Mouse (Mus musculus) CD4-positive helper T cell, adult 2 months (primary cell): ENCODE measurements around the gene Trrap.
A peak's percentile ranks its signal among the peaks of the same experiment; 100 is the strongest.

Source experiments
- DNase-seq: peaks from one replicate; pipeline ENCODE4 v3.0.0-alpha.2; 2012; ENCODE audit warnings: low read depth, missing footprints, low spot score

Gene Trrap

DNA sequence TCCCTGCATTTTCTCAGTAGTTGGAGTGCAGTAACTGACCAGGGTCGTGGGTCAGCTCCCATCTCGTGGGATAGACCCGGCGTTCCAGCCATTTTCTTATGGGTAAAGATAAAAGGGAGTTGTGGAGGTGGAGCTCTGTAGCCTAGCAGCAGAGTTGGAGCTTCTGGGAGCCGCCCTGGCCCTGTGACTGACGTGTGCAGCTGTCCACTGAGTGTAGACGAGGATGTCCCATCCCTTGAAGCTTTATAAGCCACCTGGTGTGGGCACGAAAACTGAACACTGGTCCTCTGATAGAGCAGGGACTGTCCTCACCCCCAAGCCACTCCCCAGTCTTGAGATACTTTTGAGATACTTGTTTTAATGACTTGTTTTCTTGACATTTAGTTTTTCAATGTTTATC, 13.1 kb downstream of the Trrap start:
- DNase-seq = no peak

DNA sequence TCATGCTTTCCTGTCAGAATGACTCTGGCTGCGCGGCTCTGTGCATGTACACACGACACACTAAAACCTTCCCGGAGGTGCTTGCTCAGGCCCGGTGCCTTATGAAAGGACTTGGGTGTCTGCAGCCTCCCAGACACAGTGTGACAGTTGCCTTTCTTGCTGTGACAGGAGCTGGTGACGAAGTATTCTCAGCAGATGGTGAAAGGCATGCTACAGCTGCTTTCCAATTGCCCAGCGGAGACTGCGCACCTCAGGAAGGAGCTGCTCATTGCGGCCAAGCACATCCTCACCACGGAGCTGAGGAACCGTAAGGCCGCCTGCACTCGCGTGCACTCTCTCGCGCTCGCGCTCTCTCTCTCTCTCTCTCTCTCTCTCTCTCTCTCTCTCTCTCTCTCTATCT, 18.9 kb downstream of the Trrap start:
- no peak for DNase-seq

DNA sequence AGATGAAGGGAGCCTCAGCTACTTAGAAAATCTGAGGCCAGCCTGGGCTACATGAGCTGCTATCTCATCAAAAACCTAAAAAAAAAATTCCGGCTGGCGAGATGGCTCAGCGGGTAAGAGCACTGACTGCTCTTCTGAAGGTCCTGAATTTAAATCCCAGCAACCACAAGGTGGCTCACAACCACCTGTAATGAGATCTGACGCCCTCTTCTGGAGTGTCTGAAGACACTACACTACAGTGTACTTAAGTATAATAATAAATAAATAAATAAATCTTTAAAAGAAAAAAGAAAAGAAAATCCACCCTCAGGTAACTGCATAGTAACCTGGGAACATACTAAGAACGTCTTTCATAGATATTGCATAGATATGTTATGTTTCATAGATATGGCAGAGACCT, 25.8 kb downstream of the Trrap start:
- no peak for DNase-seq

DNA sequence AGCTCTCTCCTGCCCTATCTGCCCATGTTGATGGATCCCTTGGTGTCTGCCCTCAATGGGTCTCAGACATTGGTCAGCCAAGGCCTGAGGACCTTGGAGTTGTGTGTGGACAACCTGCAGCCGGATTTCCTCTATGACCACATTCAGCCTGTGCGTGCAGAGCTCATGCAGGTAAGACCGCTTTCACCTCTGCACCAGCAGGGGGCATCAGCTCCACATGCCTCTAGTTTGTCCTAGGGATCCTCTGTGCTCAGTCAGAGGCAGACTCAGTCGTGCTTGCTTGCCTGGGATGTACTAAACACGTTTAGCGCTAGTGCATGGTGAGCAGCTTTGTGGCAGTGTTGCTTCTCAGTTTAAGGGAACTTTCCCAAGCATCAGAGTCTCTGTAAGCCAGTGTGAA, 27.2 kb downstream of the Trrap start:
- peak; percentile 19 for DNase-seq

DNA sequence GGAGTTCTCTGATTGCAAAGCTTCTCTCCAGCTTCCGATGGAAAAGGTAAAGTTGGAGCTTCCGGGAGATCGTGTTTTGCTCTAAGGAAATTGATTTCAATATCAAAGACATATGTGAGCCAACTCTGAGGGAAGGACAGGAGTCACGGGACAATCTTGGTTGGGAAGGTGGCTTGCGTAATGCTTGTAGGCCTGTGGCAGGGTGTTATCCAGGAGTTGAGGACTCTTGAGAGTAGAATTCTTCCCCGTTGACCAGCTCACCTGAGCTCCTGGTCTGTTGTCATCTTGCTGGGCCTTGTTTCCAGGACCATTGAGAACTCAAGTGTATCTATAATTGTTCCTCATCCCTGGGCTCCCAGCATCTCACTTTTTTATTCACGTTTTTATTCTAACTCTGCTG, 29.6 kb downstream of the Trrap start:
- DNase-seq = no peak

DNA sequence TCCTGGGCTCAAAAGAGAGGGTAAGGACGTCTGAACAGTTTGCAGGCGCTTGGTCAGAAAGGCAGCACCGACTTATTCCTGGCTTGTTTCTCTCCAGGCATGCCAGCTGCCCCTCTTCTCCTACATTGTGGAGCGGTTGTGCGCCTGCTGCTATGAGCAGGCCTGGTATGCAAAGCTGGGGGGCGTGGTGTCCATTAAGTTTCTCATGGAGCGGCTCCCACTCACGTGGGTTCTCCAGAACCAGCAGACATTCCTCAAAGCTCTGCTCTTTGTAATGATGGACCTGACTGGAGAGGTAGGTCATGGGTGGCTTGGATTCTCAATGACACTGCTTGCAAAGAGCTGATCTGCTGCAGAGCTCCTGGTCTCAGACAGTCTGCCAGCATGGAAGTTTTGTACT, 35.5 kb downstream of the Trrap start:
- no peak for DNase-seq

DNA sequence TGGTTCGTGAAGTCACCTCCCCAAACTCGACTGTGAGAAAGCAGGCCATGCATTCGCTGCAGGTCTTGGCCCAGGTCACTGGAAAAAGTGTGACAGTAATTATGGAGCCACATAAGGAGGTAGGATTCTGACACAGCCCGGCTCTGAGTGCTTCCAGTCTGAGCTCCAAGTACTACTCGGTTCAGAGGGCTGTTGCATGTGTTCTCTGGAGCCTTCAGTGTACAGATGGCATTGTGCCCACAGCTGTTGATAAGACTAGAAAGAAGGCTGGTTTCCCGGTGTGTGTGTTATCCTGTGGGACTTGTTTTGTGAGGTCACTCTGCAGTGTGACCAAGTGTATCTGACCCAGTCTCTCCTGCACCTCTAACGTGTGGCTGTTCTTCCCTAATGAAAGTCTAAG, 36.6 kb downstream of the Trrap start:
- DNase-seq = no peak

DNA sequence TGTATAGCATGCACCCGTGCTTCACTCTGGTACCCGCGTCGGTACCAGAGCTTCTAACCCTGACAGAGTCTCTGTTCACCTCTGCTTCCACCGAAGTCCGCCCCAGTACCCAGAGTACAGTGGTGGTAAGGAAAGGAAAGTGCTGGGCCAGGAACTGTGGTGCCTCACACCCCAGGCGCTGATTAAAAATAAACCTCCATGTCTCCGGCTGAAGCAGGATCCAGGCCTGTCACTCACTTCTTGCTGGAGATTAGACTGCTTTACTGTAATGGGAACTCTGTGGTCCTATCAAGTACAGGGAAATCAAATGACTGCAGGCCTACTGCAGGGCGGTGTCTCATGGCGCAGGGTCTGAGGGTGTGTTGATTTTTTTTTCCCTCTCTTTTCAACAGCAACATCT, 39.4 kb downstream of the Trrap start:
- no peak for DNase-seq

DNA sequence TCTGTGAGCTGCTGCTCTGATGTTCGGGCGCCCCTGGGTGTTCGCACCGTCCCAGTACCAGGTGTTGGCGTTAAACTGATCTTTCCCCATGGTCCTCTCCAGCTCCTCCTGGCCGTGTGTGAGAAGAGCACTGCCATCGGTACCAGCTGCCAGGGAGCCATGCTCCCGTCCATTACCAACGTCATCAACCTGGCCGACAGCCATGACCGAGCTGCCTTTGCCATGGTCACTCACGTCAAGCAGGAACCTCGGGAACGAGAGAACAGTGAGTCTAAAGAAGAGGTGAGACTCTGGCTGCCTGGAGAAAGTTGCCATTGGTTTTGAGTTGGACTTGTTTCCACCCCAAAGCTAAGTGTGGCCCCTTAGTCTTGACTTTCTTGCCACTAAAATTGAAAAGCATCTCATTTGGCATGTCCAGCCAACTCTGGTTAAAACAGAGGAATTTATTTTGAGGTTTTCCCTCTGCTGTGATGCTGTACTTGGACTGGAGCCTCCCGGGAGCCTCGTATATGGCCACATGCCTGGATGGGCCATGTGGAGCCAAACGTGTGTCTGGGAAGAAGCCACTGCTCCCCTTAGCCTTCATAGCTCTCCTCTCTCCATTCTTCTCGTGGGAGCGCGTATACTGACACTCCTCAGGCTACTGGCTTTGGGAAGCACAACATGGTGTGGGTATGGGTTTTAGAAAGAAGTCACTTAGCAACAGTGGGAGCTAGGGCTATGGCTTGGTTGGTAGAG, 61.0 kb downstream of the Trrap start:
- no peak for DNase-seq

DNA sequence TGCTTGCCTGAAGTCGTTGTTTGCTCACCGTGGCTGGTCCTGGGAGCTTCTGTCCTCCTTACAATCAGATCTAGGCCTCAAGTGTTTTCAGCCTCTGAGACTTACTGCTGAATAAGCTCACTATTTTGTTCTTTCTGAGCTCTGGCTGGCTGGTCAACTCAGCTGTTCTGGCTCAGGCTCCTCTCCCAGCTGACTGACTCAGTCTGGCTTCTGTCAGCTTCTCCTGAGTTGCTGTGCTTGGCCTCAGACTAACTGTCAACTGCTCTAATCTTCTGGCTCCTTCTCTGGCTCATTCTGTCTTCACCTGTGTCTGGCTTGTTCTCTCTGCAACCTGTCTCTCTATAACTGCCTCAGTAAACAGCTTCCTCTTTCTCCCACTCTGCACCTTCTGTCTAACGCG, 62.1 kb downstream of the Trrap start:
- DNase-seq = no peak

DNA sequence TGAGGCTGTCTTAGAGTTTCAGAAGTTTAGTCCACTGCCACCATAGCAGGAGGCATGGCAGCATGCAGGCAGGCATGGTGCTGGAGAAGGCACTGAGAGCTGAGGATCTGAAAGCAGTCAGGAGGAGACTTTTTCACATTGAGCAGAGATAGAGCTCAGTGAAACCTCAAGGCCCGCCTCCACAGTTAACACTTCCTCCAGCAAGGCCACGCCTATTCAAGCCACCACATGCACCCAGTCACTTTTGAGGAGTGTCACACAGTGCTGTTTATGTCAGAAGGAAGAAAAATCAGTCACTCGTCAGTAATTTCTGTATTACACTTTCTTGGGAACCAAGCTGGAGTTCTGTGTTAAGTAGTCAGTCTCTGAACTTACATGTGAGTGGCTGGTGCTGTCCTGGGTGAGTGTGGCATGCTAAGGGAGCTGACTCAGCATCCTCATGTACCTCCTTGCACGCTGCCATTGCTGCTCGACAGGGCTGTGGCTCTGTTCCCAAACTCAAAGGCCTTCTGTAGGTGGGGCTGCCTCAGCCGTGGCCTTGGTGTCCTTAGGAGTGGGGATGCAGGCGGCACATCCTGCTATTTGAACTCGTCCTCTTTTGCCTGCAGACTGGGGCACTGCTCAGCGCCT, 64.4 kb downstream of the Trrap start:
- no peak for DNase-seq

DNA sequence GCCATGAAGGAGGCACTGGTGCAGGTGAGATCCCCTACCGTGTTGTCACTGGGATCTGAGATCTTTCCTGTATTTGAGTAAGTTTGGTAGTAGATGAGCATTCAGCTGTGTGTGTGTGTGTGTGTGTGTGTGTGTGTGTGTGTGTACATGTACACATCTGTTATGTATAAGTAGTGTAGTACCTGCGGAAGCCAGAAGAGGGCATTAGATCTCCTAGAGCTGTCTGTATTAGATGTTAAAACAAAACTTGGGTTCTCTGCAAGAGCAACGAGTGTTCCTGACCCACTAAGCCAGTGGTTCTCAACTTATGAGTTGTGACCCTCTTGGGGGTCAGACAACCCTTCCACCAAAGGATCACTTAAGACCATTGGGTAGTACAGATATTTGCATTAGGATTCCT, 68.6 kb downstream of the Trrap start:
- peak; percentile 20 for DNase-seq

DNA sequence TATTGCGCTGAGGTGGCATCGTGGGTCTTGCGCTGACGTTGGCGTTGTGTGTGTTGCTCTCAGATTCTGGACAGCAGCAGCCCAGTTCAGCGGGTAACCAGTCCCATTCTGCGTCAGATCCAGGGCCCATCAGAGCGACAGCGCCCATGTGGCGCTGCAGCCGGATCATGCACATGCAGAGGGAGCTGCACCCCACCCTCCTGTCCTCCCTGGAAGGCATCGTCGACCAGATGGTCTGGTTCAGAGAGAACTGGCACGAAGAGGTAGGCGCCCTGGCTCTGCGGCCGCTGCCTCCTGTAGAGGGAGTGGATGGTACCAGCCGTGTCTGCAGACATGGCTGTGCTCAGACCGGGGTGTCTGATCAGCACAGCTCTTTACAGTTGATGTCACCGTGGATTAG, 77.8 kb downstream of the Trrap start:
- no peak for DNase-seq

DNA sequence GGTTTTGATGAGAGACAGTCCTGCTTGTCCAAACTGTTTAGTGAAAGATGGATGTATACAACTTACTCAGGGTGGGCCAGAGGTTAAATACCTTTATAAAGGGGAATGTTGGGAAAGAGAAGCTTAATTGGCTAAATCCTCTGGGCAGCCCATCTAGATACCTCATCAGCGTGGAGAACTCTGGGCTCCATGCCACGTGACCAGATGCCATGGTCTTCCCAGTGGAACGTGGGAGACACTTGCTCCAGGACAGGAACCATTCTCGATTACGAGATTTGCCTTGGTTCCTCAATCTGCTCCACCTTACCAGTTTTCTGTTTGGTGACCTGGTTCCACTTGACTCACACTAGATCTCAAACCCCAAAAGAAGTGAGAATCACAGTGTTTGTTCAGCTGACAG, 81.2 kb downstream of the Trrap start:
- DNase-seq = no peak

DNA sequence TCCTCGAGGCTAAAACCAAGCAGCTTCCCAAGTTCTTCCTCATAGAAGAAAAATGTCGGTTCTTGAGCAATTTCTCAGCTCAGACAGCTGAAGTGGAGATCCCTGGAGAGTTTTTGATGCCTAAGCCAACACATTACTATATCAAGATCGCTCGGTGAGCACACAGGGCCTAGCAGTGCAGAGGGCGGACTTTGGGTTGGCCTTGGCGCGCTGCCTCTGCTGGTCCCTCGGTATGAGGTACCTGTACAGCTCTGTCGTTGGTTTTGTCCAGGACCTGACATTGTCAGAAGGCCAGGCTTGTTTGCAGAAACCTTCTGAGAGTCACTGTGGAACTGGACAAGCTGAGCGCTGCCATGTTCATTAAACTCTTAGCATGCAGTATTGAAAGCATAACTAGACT, 82.4 kb downstream of the Trrap start:
- DNase-seq = no peak

DNA sequence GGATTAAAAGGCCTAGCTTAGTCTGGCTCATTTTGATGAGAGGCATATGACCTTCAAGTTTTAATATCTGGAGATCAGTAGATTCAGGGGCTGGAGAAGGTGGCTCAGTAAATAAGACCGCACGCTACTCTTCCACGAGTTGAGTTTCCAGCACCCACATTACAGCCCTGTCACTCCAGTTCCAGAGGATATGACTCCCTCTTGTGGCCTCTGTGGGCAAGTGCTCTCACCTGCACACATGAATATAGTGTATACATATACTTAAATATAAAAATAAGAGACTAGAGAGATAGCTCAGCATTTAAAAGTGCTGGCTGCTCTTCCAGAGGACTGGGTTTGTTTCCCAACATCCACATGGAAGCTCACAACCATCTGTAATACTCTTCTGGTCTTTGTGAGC, 84.3 kb downstream of the Trrap start:
- DNase-seq = no peak

DNA sequence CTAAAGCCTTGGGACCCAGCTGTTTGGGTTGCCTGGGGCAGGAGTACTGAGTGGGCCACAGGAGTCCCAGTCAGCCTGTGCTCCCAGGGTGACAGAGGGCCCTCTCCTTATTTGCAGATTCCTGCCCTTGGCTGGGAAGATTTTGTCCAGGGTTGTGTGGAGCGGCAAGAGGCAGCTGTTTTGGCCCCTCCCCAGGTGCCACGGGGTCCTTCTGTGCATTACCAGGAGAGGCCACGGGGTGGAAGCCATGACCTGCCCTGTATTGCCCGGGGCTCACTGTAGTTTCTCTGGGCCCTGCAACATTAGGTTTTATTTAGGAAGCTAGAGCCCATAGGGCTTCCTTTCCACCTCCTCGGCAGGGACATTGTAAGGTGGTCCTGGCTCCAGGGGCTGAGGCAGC, 86.4 kb downstream of the Trrap start:
- DNase-seq = no peak

DNA sequence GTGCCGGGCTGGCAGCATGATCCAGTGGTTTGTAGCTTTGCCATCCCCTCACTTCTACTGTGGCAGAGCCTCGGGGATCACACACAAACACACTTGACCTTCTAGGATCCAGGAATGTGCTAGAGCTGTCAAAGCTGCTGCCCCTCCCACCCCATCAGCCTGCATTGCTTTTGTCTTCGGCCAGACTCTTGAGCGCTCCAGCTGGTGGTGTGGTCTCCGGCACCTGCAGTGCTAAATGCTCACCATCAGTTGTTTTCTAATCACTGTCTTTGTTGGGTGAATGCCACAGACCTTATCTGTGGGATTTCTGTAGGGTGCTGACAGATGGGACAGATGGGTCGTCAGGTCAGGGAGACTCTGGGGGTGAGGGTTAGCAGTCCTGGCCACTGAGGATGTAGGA, 88.4 kb downstream of the Trrap start:
- no peak for DNase-seq

DNA sequence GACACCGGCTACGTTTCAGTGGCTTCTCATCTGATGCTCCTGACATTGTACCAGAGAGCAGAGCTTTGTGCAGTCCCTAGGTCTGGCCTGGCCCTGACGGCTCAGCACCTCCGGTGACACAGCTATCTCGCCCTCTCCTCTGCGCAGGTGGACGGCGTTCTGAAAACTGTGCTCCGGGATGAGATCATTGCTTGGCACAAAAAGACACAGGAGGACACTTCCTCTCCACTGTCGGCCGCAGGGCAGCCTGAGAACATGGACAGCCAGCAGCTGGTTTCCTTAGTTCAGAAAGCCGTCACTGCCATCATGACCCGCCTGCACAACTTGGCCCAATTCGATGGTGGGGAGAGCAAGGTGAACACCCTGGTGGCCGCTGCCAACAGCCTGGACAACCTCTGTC, 91.0 kb downstream of the Trrap start:
- DNase-seq = no peak

DNA sequence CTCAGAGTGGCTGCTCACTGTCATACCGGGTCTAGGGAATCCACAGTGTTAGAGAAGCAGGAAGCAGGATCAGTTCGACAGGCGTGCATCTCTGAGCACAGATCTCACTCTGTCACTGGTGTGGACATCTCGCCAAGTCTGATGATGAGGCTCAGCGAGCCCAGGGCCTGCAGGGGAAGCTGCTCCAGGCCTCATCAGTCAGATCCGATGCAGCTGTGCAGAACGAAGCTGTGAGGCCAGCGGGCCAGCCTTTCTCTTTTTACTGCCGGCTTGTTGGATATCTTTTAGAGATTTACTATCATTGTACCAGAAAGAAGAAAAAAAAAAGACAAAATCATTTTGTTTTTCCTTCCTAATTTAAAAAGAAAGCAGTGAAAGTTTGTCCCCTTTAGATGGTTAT, 91.8 kb downstream of the Trrap start:
- no peak for DNase-seq

DNA sequence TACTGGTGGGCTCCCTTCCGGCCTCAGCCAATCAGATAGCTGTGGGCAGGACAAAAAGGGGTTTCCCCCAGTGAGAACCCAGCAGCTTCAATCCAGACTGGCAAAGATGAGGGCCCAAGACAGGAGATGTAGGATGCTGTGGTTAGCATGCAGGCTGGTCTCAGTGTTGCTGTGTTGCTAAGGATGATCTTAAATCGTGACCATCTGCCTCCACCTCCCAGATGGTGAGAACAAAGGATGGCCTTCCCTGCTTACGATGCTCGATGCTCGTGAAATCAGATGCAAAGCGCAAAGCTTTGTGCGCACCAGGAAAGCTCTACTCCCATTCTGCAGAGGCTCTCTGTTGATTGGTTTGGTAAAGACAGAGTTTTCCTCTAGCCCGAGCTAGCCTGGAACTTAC, 93.4 kb downstream of the Trrap start:
- no peak for DNase-seq

DNA sequence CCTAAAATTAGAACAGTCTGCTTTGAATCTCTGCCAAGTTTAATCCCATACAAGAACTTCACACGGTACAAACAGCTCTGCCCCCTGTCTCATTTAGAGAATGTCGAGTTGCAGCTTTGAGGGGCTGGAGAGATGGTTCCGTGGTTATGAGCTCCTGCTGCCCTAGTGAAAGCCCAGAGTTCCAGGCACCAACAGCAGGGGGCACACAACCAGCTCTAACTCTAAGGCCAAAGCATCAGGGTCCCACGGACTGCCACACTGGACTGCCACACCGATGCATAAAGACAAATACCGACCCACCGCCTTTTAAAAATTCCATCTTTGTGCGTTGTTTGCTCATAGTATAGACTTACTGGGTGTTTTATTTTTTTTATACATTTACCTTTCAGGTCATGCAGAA, 99.4 kb downstream of the Trrap start:
- no peak for DNase-seq

DNA sequence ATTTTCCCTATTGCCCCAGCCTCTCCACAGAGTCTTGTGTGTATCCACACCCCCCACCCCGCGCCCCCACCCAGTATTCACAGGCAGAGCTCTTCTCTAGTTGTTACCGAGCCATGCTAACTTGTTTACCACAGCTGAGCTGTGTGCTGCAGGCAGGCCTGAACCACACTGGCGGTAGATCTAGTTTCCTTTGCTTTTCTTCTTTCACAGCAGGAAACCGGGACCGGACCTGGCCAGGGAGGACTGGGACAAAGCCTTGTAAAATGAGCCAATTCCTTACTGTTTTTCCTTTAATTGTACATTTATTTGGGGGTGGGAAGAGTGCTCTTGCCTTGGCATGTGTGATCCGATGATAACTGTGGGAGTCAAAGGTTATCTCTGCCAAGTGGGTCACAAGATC, 101.9 kb downstream of the Trrap start:
- DNase-seq = no peak

DNA sequence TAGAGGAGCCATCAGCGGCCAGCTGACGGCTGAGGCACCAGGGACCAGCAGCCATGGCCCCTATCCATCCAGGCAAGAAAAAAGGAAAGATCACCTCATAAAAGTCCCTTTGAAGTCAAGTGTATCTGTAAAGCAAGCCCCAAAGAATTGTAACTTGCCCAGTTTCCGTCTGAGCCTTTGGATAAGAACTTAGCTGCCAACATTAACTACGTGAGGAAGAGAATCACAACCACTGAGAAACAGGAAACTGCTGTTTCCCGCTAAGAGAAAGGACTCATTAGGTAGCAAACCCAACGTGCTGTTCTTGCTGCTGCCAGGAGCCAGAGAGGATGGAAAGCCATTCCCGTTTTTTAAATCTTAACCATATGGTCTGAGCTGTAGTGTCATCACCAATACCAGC, 103.2 kb downstream of the Trrap start:
- DNase-seq = no peak
